Mouse (Mus musculus): ENCODE measurements around the gene Tmem178. TPM values are rescaled to one million over a fixed set of nuclear protein-coding genes. Genes with fewer than 3 reads are reported as not detected.

Gene Tmem178
- total and polyA plus RNA-seq, 3 experiments = 0.28 TPM; not detected in 2

GRCm38 (mm10) chr17:81017132-81017531 lies 72.7 kb downstream of the Tmem178 start:
- no peak overlapping the region for H3K4me3 ChIP-seq (ENCODE audit: control insufficient read depth in 1 of 2, insufficient read depth in 1 of 2, low read depth in 2 of 2, low read length in 2 of 2)
- no peak for DNase-seq (ENCODE audit: low read depth, low spot score)
- no peaks in the 10 kb centered on the region; a peak in 1 of 4 replicates for H3K27me3 ChIP-seq (ENCODE audit: control insufficient read depth in 1 of 2, insufficient read depth in 2 of 2, low read length in 2 of 2)
- TF ChIP-seq NRF1 (IDR thresholded peaks at IDR 0.05; ENCODE audit: insufficient read depth, low read depth, low read length, poor library complexity, severe bottlenecking) (no peak), RAD21 (IDR thresholded peaks at IDR 0.05; ENCODE audit: low read depth, low read length) (peak; percentile 19; the same call in 1 of the 2 replicates), GATA1 (IDR thresholded peaks at IDR 0.05; ENCODE audit: low read depth, low read length) (no peak)
- no peak overlapping the region for H3K9ac ChIP-seq (ENCODE audit: control insufficient read depth, low read depth, low read length, poor library complexity, severe bottlenecking)
- H3K4me1 ChIP-seq (ENCODE audit: control insufficient read depth in 1 of 2, insufficient read depth in 2 of 2, low read length in 2 of 2) = no peaks in the 10 kb centered on the region
- H3K9me3 ChIP-seq (replicated peaks; ENCODE audit: insufficient read depth, low read length) = no peaks in the 10 kb centered on the region
- no peaks in the 10 kb centered on the region for H3K36me3 ChIP-seq (ENCODE audit: control insufficient read depth in 1 of 2, insufficient read depth in 2 of 2, low read length in 2 of 2)
- H3K27ac ChIP-seq (ENCODE audit: control insufficient read depth, low read depth, low read length) = no peak overlapping the region
- H3K79me2 ChIP-seq (ENCODE audit: control insufficient read depth, insufficient read depth, low read length, poor library complexity) = no peaks in the 10 kb centered on the region

- H3K9me3 ChIP-seq (replicated peaks; ENCODE audit: insufficient read depth, low read length) = no peaks in the 10 kb centered on the region
- H3K36me3 ChIP-seq (ENCODE audit: control insufficient read depth in 1 of 2, insufficient read depth in 2 of 2, low read length in 2 of 2) = peaks cover 17 to 21% of the 10 kb centered on the region in 2 experiments
- H3K9ac ChIP-seq (ENCODE audit: control insufficient read depth, low read depth, low read length, poor library complexity, severe bottlenecking) = no peak overlapping the region
- H3K27ac ChIP-seq (ENCODE audit: control insufficient read depth, low read depth, low read length) = no peak overlapping the region
- no peak overlapping the region for H3K4me3 ChIP-seq (ENCODE audit: control insufficient read depth in 1 of 2, insufficient read depth in 1 of 2, low read depth in 2 of 2, low read length in 2 of 2)
- no peaks in the 10 kb centered on the region for H3K79me2 ChIP-seq (ENCODE audit: control insufficient read depth, insufficient read depth, low read length, poor library complexity)
- H3K4me1 ChIP-seq (ENCODE audit: control insufficient read depth in 1 of 2, insufficient read depth in 2 of 2, low read length in 2 of 2) = peaks cover 9 to 14% of the 10 kb centered on the region in 2 experiments
- TF ChIP-seq ZMIZ1 (IDR thresholded peaks at IDR 0.05; ENCODE audit: low read depth, low read length) = no peak
- no peak for TF ChIP-seq E2F4 (IDR thresholded peaks at IDR 0.05; ENCODE audit: borderline replicate concordance, low read depth, low read length)
- TF ChIP-seq CHD2 (IDR thresholded peaks at IDR 0.05; ENCODE audit: low read length) = no peak
- TF ChIP-seq HCFC1 (IDR thresholded peaks at IDR 0.05; ENCODE audit: low read depth, low read length) = no peak
- TF ChIP-seq ZC3H11A (IDR thresholded peaks at IDR 0.05; ENCODE audit: low read depth, low read length) = no peak
- no peak for TF ChIP-seq TBP (IDR thresholded peaks at IDR 0.05; ENCODE audit: low read depth, low read length)
- DNase-seq (ENCODE audit: low read depth, low spot score) = no peak
- no peaks in the 10 kb centered on the region for H3K27me3 ChIP-seq (ENCODE audit: control insufficient read depth in 1 of 2, insufficient read depth in 2 of 2, low read length in 2 of 2)
Measured at GRCm38 (mm10) chr17:81027331-81027730, 82.9 kb downstream of the Tmem178 start.

GRCm38 (mm10) chr17:81031830-81032442 lies 87.5 kb downstream of the Tmem178 start:
- Histone ChIP-seq H3K9ac (ENCODE audit: control insufficient read depth, low read depth, low read length, poor library complexity, severe bottlenecking) (no peak overlapping the region), H3K4me3 (ENCODE audit: control insufficient read depth in 1 of 2, insufficient read depth in 1 of 2, low read depth in 2 of 2, low read length in 2 of 2) (no peak overlapping the region), H3K27ac (ENCODE audit: control insufficient read depth, low read depth, low read length) (peak overlapping the region; percentile 72), H3K36me3 (ENCODE audit: control insufficient read depth in 1 of 2, insufficient read depth in 2 of 2, low read length in 2 of 2) (peaks cover 15 to 36% of the 10 kb centered on the region in 2 experiments), H3K4me1 (ENCODE audit: control insufficient read depth in 1 of 2, insufficient read depth in 2 of 2, low read length in 2 of 2) (peaks cover 21 to 23% of the 10 kb centered on the region in 2 experiments), H3K27me3 (ENCODE audit: control insufficient read depth in 1 of 2, insufficient read depth in 2 of 2, low read length in 2 of 2) (no peaks in the 10 kb centered on the region), H3K9me3 (replicated peaks; ENCODE audit: insufficient read depth, low read length) (no peaks in the 10 kb centered on the region), H3K79me2 (ENCODE audit: control insufficient read depth, insufficient read depth, low read length, poor library complexity) (no peaks in the 10 kb centered on the region)
- DNase-seq (ENCODE audit: low read depth, low spot score) = peak; percentile 75
- TF ChIP-seq GATA1 (IDR thresholded peaks at IDR 0.05; ENCODE audit: low read depth, low read length) (peak; percentile 97), MXI1 (IDR thresholded peaks at IDR 0.05; ENCODE audit: low read depth, low read length) (peak; percentile 44), HCFC1 (IDR thresholded peaks at IDR 0.05; ENCODE audit: low read depth, low read length) (peak; percentile 27; the same call in 1 of the 2 replicates), BHLHE40 (IDR thresholded peaks at IDR 0.05; ENCODE audit: borderline replicate concordance, low read depth, low read length) (peak; percentile 82; the same call in 1 of the 2 replicates), KAT2A (conservative IDR thresholded peaks at IDR 0.05; ENCODE audit: low read depth, low read length) (no peak), ZNF384 (IDR thresholded peaks at IDR 0.05; ENCODE audit: low read depth, low read length) (peak; percentile 92), TCF12 (IDR thresholded peaks at IDR 0.05; ENCODE audit: low read depth, low read length) (peak; percentile 100), E2F4 (IDR thresholded peaks at IDR 0.05; ENCODE audit: borderline replicate concordance, low read depth, low read length) (no peak), TBP (IDR thresholded peaks at IDR 0.05; ENCODE audit: low read depth, low read length) (no peak), CHD1 (IDR thresholded peaks at IDR 0.05; ENCODE audit: low read depth, low read length) (no peak), ZKSCAN1 (IDR thresholded peaks at IDR 0.05; ENCODE audit: low read depth, low read length) (no peak), MAFK (IDR thresholded peaks at IDR 0.05; ENCODE audit: borderline replicate concordance, low read depth, low read length) (peak; percentile 85), MAX (IDR thresholded peaks at IDR 0.05; ENCODE audit: low read length) (no peak), SMC3 (IDR thresholded peaks at IDR 0.05; ENCODE audit: low read depth, low read length) (no peak), JUND (IDR thresholded peaks at IDR 0.05; ENCODE audit: low read depth, low read length) (0 out of 2 replicates have a peak, but pooled peaks have one; percentile 28), NELFE (IDR thresholded peaks at IDR 0.05; ENCODE audit: low read depth, low read length) (no peak), POLR2AphosphoS5 (IDR thresholded peaks at IDR 0.05; ENCODE audit: borderline replicate concordance, low read depth, low read length) (no peak), GABPA (IDR thresholded peaks at IDR 0.05; ENCODE audit: low read depth, low read length) (no peak), ZC3H11A (IDR thresholded peaks at IDR 0.05; ENCODE audit: low read depth, low read length) (no peak), MYB (IDR thresholded peaks at IDR 0.05; ENCODE audit: low read depth, low read length) (peak; percentile 72), NRF1 (IDR thresholded peaks at IDR 0.05; ENCODE audit: insufficient read depth, low read depth, low read length, poor library complexity, severe bottlenecking) (no peak)

All from MEL (cell line).